Mouse (Mus musculus) heart, embryonic 11.5 days (tissue): ENCODE results near the gene Trp53inp2. TPM values are rescaled to one million over a fixed set of nuclear protein-coding genes. Genes with fewer than 3 reads are reported as not detected.

ENCODE experiments used
- ATAC-seq: fragments of 200-750 bp; cut with Nextera tagmentation; replicated peaks from 2 replicates; pipeline ENCODE4 v1.8.0; 2017; ENCODE audit warnings: moderate library complexity; ENCODE audit not compliant: insufficient number of reproducible peaks, low FRiP score, low TSS enrichment
- H3K27ac ChIP-seq: fragments of 300-500 bp; sonication (generic); 2 replicates; pipeline ENCODE4 v1.5.1; 2014; ENCODE audit warnings: mild to moderate bottlenecking, low read depth, low read length
- H3K27me3 ChIP-seq: fragments of 300-500 bp; sonication (generic); 2 replicates; pipeline ENCODE4 v1.6.1; 2014; ENCODE audit warnings: mild to moderate bottlenecking, low read length, mixed read lengths; ENCODE audit not compliant: control insufficient read depth, insufficient read depth
- H3K36me3 ChIP-seq: fragments of 300-500 bp; sonication (generic); 2 replicates; pipeline ENCODE4 v1.6.1; 2014; ENCODE audit warnings: mild to moderate bottlenecking, low read length, moderate library complexity, mixed read lengths; ENCODE audit not compliant: control insufficient read depth, insufficient read depth
- H3K4me1 ChIP-seq: fragments of 300-500 bp; sonication (generic); 2 replicates; pipeline ENCODE4 v1.6.1; 2014; ENCODE audit warnings: low read length; ENCODE audit not compliant: control insufficient read depth, insufficient read depth
- H3K4me2 ChIP-seq: fragments of 300-500 bp; sonication (generic); 2 replicates; pipeline ENCODE4 v1.6.1; 2014; ENCODE audit warnings: mild to moderate bottlenecking, moderate library complexity
- H3K4me3 ChIP-seq: fragments of 300-500 bp; sonication (generic); 2 replicates; pipeline ENCODE4 v1.5.1; 2014; ENCODE audit warnings: low read depth, low read length
- H3K9ac ChIP-seq: fragments of 300-500 bp; sonication (generic); 2 replicates; pipeline ENCODE4 v1.6.1; 2014; ENCODE audit warnings: mild to moderate bottlenecking, low read depth, low read length, moderate library complexity
- H3K9me3 ChIP-seq: fragments of 300-500 bp; sonication (generic); replicated peaks from 2 replicates; pipeline ENCODE4 v1.6.1; 2016; ENCODE audit warnings: low read length; ENCODE audit not compliant: control insufficient read depth
- WGBS: fragments of 180-500 bp; shearing (Covaris S2); extraction: QIAGEN DNeasy Blood & Tissue Kit; methylation state at CpG from one replicate; pipeline ENCODE4 v1.1.7; 2014; ENCODE audit not compliant: insufficient replicate concordance; 5-methylcytosine and 5-hydroxymethylcytosine counted together
- polyA plus RNA-seq: library from polyadenylated mRNA; unstranded; fragments of >200 nt; fragmentation: Nextera tagmentation; extraction: Ambion mirVana; gene quantifications from 2 replicates; pipeline ENCODE4 v1.2.1, GENCODE M21; 2014

Trp53inp2 gene
- polyA plus RNA-seq, 1 experiment from 2014 or later, result 69.9 TPM

- Histone ChIP-seq H3K9me3 (no peaks in the 10 kb centered on the region), H3K27me3 (no peaks in the 10 kb centered on the region), H3K4me2 (peak within 1 kb of the TSS; percentile 87), H3K4me1 (peaks cover 7% of the 10 kb centered on the region; the same call in 1 of the 2 replicates), H3K36me3 (no peaks in the 10 kb centered on the region), H3K9ac (peak within 1 kb of the TSS; percentile 87), H3K27ac (peak within 1 kb of the TSS; percentile 83), H3K4me3 (peak within 1 kb of the TSS; percentile 92)
- WGBS, result under 1% methylated on average over 38 of the region's 38 CpGs
- peak; percentile 94 for ATAC-seq
Observed at GRCm38 (mm10) chr2:155356971-155357591, 23.8 kb upstream of the Trp53inp2 start, which contains the start of gene Pigu. Gene Pigu (minus strand): TSS chr2:155357430.

- peak overlapping the region; percentile 87 for H3K9ac ChIP-seq
- 25% methylated on average over 14 of the region's 14 CpGs for WGBS
- peak overlapping the region; percentile 92 for H3K4me3 ChIP-seq
- H3K27ac ChIP-seq, result no peak overlapping the region
- no peaks in the 10 kb centered on the region for H3K27me3 ChIP-seq
- no peaks in the 10 kb centered on the region for H3K36me3 ChIP-seq
- H3K9me3 ChIP-seq, result no peaks in the 10 kb centered on the region
- H3K4me2 ChIP-seq, result peak overlapping the region; percentile 87
- H3K4me1 ChIP-seq, result peaks cover 7% of the 10 kb centered on the region; the same call in 1 of the 2 replicates
- no peak for ATAC-seq
Observed at GRCm38 (mm10) chr2:155357686-155358399, 23.0 kb upstream of the Trp53inp2 start.

GRCm38 (mm10) chr2:155367635-155368284, 13.1 kb upstream of the Trp53inp2 start:
- 71% methylated on average over 7 of the region's 7 CpGs for WGBS
- Histone ChIP-seq H3K4me3 (no peak overlapping the region), H3K27ac (no peak overlapping the region), H3K9me3 (no peaks in the 10 kb centered on the region), H3K4me1 (peaks cover 8% of the 10 kb centered on the region), H3K27me3 (no peaks in the 10 kb centered on the region), H3K36me3 (no peaks in the 10 kb centered on the region), H3K9ac (no peak overlapping the region), H3K4me2 (no peak overlapping the region)
- no peak for ATAC-seq

GRCm38 (mm10) chr2:155369333-155369883, 11.5 kb upstream of the Trp53inp2 start:
- Histone ChIP-seq H3K4me2 (no peak overlapping the region), H3K36me3 (no peaks in the 10 kb centered on the region), H3K27ac (peak overlapping the region; percentile 68), H3K4me1 (peaks cover 8% of the 10 kb centered on the region), H3K27me3 (no peaks in the 10 kb centered on the region), H3K9ac (no peak overlapping the region), H3K4me3 (no peak overlapping the region), H3K9me3 (no peaks in the 10 kb centered on the region)
- 39% methylated on average over 7 of the region's 7 CpGs for WGBS
- peak; percentile 57; the same call in 1 of the 2 replicates for ATAC-seq

DNA sequence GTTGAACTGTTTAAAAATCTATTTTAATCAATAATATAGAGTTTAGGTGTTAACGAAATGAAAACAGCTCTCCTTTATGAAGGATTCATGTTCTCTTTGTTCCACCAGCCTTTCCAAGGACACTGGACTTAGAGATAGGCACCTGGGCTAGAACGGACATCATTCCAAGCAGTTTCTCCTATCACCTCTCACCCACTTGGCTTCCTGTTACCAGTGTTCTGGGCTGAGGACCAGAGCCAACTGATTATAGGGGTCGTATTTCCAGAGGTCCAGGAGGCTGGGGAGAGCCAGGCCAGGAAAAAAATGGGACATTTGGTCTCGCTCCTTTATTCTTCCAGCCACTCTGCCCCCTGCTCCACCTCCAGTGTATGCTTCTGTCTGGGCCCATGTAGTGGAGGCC, 8.4 kb upstream of the Trp53inp2 start:
- Histone ChIP-seq H3K27me3 (no peaks in the 10 kb centered on the region), H3K36me3 (no peaks in the 10 kb centered on the region), H3K9me3 (no peaks in the 10 kb centered on the region), H3K27ac (peak overlapping the region; percentile 46), H3K4me1 (peaks cover 8% of the 10 kb centered on the region), H3K9ac (no peak overlapping the region), H3K4me2 (no peak overlapping the region), H3K4me3 (no peak overlapping the region)
- ATAC-seq, result no peak
- WGBS, result 36% methylated on average over 4 of the region's 4 CpGs

DNA sequence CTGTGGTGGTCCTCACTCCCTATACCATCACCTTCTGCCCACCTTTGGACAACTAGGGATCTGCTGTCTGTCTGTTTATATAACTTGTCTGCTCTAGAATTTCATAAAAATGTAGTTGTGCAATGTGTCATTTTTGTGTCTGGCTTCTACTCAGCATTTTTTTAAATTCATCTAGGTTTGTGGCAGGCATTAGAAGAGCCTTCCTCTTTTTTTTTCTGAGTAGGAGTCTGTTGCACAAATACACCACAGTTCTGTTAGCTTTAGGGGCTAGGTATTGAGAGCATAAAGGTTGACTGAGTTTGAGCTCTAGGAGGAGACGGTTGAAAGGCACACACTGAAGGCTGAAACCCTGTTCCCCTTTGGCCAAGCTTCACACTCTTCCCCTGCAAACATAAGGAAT, 7.6 kb upstream of the Trp53inp2 start:
- Histone ChIP-seq H3K36me3 (no peaks in the 10 kb centered on the region), H3K4me3 (no peak overlapping the region), H3K9me3 (no peaks in the 10 kb centered on the region), H3K4me2 (no peak overlapping the region), H3K27me3 (no peaks in the 10 kb centered on the region), H3K9ac (no peak overlapping the region), H3K4me1 (peaks cover 8% of the 10 kb centered on the region), H3K27ac (no peak overlapping the region)
- ATAC-seq, result no peak
- WGBS, result 61% methylated on average over 1 of the region's 1 CpGs

DNA sequence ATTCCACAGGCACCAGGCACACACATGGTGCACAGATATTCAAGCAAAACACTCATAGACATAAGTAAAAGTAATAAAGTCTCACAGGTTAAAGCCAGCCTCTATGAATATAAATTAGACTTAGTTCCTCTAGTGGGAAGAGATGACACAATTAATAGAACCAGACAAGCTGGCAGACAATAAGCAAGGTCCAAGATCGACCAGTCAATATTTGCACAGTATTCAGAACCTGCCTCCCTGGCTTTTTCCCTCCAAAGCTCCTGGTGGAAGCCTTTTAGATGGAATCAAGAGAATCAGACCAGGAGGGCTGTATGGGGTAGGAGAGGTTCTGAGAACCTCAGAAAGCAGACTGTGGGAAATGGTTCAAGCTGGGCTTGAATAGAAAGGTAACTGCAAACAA, 7.0 kb upstream of the Trp53inp2 start:
- peaks cover 8% of the 10 kb centered on the region for H3K4me1 ChIP-seq
- H3K27ac ChIP-seq, result no peak overlapping the region
- H3K27me3 ChIP-seq, result peaks cover 2% of the 10 kb centered on the region; the same call in 1 of the 2 replicates
- no peak overlapping the region for H3K9ac ChIP-seq
- H3K4me3 ChIP-seq, result no peak overlapping the region
- H3K9me3 ChIP-seq, result no peaks in the 10 kb centered on the region
- H3K36me3 ChIP-seq, result no peaks in the 10 kb centered on the region
- ATAC-seq, result no peak
- no peak overlapping the region for H3K4me2 ChIP-seq
- WGBS, result 76% methylated on average over 1 of the region's 1 CpGs

- Histone ChIP-seq H3K4me3 (no peak overlapping the region), H3K27me3 (peaks cover 5% of the 10 kb centered on the region; the same call in 1 of the 2 replicates), H3K4me1 (peaks cover 4% of the 10 kb centered on the region), H3K27ac (no peak overlapping the region), H3K9ac (no peak overlapping the region), H3K4me2 (no peak overlapping the region), H3K9me3 (no peaks in the 10 kb centered on the region), H3K36me3 (no peaks in the 10 kb centered on the region)
- ATAC-seq, result no peak
Observed at GRCm38 (mm10) chr2:155374521-155374920, 6.3 kb upstream of the Trp53inp2 start.
